ENCODE assay signal across 14 mouse cellular contexts in the genomic region with DNA sequence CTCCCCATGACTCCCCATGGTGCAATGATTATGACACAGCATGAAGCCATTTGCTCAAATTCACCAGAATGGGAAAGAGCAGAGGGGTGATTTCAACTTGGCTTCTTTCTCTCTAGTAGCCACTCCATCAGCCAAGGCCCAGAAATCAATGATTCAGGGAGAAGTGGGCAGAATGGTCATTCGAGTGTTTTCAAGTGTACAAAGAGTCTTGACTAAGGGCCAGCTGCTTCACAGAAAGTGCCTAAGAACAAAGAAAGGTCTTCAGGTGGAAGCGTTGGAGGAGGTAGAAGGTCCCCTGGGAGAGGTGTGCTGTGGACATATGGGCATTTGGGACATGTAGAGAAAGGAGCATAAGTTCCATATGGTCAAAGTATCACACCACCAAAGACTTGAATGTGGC.
A peak's percentile ranks its signal among the peaks of the same experiment; 100 is the strongest.
DNase-seq lines count a peak whose midpoint lies in the region.
"Had no signal": no experiment of that assay in that cellular context is flagged by ENCODE, and none has a peak within 500 bp of the region (broad histone marks: within the 10 kb centered on the region; RNA-seq: fewer than 3 reads in every experiment).

No protein-coding gene starts in this region.

- DNase-seq in Muller cell, postnatal 12 days (ENCODE audit: inconsistent ontology term), result peak; percentile 19
- peak; percentile 7 to 43 for DNase-seq in lung, adult 18-20 months
- peak; percentile 13 for DNase-seq in lung, postnatal 10 days
- DNase-seq in lung, postnatal 36 days, result peak; percentile 65
- no peak for DNase-seq in testis, postnatal 10 days (ENCODE audit: low spot score)
- no peak for DNase-seq in thymus, postnatal 14 days
- DNase-seq: adrenal gland, adult 8-10 months; adrenal gland, postnatal 25 days; cerebellum, adult 11-12 months; cerebellum, adult 8-10 months; cerebellum, postnatal 25 days; gastrocnemius, postnatal 10 days; gastrocnemius, postnatal 36 days; heart, adult 2 months had no signal

Comparison
In these comparisons a context has a peak if more than half of its experiments do, and no peak if none do; other contexts are left out.
1. DNase-seq: peak in Muller cell, postnatal 12 days (single experiment), lung, adult 18-20 months (2 of 2), lung, postnatal 10 days (single experiment) and lung, postnatal 36 days (single experiment); none in testis, postnatal 10 days (single experiment) and thymus, postnatal 14 days (single experiment).